In the genomic region with DNA sequence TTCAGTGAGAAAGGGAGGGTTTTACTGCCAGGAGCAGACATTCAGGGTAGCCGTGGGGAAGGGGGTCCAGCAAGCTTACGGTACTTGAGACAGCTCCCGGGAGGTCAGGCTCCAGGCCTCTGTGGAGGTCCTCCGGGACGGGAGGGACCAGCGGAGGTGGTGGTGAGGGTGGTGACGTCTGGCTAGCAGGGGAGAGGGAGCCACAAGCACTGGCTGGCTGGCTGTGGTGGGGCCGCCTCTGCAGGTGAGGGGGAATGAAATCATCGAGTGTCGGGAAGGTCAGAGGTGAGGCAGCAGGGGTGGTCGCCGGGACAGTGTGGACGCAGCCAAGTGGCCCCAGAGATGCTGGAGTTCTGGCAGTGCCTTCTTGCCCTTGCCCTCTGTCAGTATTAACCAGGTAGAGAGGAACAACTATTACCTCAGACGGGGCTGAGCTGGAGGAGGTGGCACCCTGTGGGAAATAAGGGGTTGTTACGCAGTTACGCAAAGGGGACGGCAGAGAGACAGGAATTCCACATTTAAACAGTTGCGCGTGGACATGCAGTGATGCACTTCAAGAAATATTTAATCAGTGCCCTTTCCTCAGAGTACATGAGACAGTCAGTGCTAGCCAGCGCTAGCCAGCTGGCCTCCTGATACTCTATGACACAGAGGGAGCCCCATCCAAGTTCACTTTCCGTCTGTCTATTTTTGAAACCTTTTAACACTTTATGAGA, we compare ENCODE assay signal across 14 mouse cellular contexts.
A peak's percentile ranks its signal among the peaks of the same experiment; 100 is the strongest.
DNase-seq lines count a peak whose midpoint lies in the region; ATAC-seq and TF ChIP-seq lines count a peak whose summit lies in the region.
"Had no signal": no experiment of that assay in that cellular context is flagged by ENCODE, and none has a peak within 500 bp of the region (broad histone marks: within the 10 kb centered on the region; RNA-seq: fewer than 3 reads in every experiment).

No protein-coding gene starts in this region.

- DNase-seq in cerebellum, postnatal 10 days = peak; percentile 46 to 53
- DNase-seq in cerebellum, adult 9-11 months = no peak
- no peak for DNase-seq in midbrain, embryonic 11.5 days (ENCODE audit: low spot score, missing footprints)
- no peak for DNase-seq in left cerebral cortex, adult 2 months (ENCODE audit: extremely low spot score in 1 of 2, low spot score in 2 of 2)
- DNase-seq in spleen, adult 12 weeks (ENCODE audit: low spot score) = no peak
- DNase-seq: adrenal gland, postnatal 14 days; lung, embryonic 14.5 days; thymus, postnatal 4 days had no signal

- no peak overlapping the region for H3K9ac ChIP-seq in midbrain, embryonic 15.5 days
- H3K9ac ChIP-seq in midbrain, embryonic 11.5 days (ENCODE audit: low read length) = no peak overlapping the region
- peak overlapping the region; percentile 66 for H3K9ac ChIP-seq in heart, embryonic 13.5 days
- no peak overlapping the region for H3K9ac ChIP-seq in hindbrain, embryonic 12.5 days
- H3K9ac ChIP-seq: kidney, embryonic 15.5 days; limb, embryonic 12.5 days; lung, embryonic 14.5 days had no signal

- no peaks in the 10 kb centered on the region for H3K9me3 ChIP-seq in midbrain, embryonic 15.5 days
- no peaks in the 10 kb centered on the region for H3K9me3 ChIP-seq in midbrain, embryonic 11.5 days (ENCODE audit: control insufficient read depth, low read length)
- H3K9me3 ChIP-seq in heart, embryonic 13.5 days = no peaks in the 10 kb centered on the region
- H3K9me3 ChIP-seq in hindbrain, embryonic 12.5 days (replicated peaks) = no peaks in the 10 kb centered on the region
- H3K9me3 ChIP-seq: kidney, embryonic 15.5 days; limb, embryonic 12.5 days; megakaryocyte, embryonic 14.5 days had no signal

- H3K4me1 ChIP-seq in midbrain, embryonic 15.5 days = peaks cover 6% of the 10 kb centered on the region; the same call in 1 of the 2 replicates
- no peaks in the 10 kb centered on the region; the same call in 1 of the 2 replicates for H3K4me1 ChIP-seq in midbrain, embryonic 11.5 days (ENCODE audit: control insufficient read depth, insufficient read depth, low read length)
- H3K4me1 ChIP-seq in heart, embryonic 13.5 days = peaks cover 62% of the 10 kb centered on the region
- H3K4me1 ChIP-seq in hindbrain, embryonic 12.5 days = 0 out of 2 replicates have a peak, but pooled peaks cover 3% of the 10 kb centered on the region

- H3K4me2 ChIP-seq in midbrain, embryonic 15.5 days = no peak overlapping the region
- no peak overlapping the region for H3K4me2 ChIP-seq in midbrain, embryonic 11.5 days
- H3K4me2 ChIP-seq in heart, embryonic 13.5 days = peak overlapping the region; percentile 45
- no peak overlapping the region for H3K4me2 ChIP-seq in hindbrain, embryonic 12.5 days (replicated peaks)
- H3K4me2 ChIP-seq: kidney, embryonic 15.5 days; limb, embryonic 12.5 days; lung, embryonic 14.5 days had no signal

- H3K4me3 ChIP-seq in midbrain, embryonic 15.5 days = no peak overlapping the region
- H3K4me3 ChIP-seq in midbrain, embryonic 11.5 days (ENCODE audit: low read depth, low read length) = no peak overlapping the region
- H3K4me3 ChIP-seq in heart, embryonic 13.5 days = 0 out of 2 replicates have a peak overlapping the region, but pooled peaks have one; percentile 20
- H3K4me3 ChIP-seq in left cerebral cortex, adult 2 months = no peak overlapping the region
- H3K4me3 ChIP-seq in hindbrain, embryonic 12.5 days = no peak overlapping the region
- H3K4me3 ChIP-seq: kidney, embryonic 15.5 days; limb, embryonic 12.5 days; megakaryocyte, embryonic 14.5 days had no signal

- WGBS in midbrain, embryonic 15.5 days = 76% methylated on average over 21 of the region's 21 CpGs
- WGBS in midbrain, embryonic 11.5 days = 82% methylated on average over 21 of the region's 21 CpGs
- WGBS in heart, embryonic 13.5 days = 37% methylated on average over 21 of the region's 21 CpGs
- WGBS in hindbrain, embryonic 12.5 days = 73% methylated on average over 21 of the region's 21 CpGs

- intact Hi-C loops in left cerebral cortex, adult 2 months (cut with DNase I) = no loop called here

- 0 out of 2 replicates have a peak, but pooled peaks have one; percentile 32 for ATAC-seq in midbrain, embryonic 15.5 days (replicated peaks)
- ATAC-seq in midbrain, embryonic 11.5 days (ENCODE audit: low FRiP score) = no peak
- ATAC-seq in heart, embryonic 13.5 days (ENCODE audit: extremely low read depth, insufficient number of reproducible peaks, low FRiP score, low TSS enrichment) = peak; percentile 51; the same call in 1 of the 2 replicates
- ATAC-seq in hindbrain, embryonic 12.5 days (ENCODE audit: low FRiP score) = no peak

- no peak overlapping the region for H3K27ac ChIP-seq in midbrain, embryonic 15.5 days
- no peak overlapping the region for H3K27ac ChIP-seq in midbrain, embryonic 11.5 days (ENCODE audit: low read depth, low read length)
- H3K27ac ChIP-seq in heart, embryonic 13.5 days (replicated peaks) = peak overlapping the region; percentile 85
- no peak overlapping the region for H3K27ac ChIP-seq in left cerebral cortex, adult 2 months
- H3K27ac ChIP-seq in hindbrain, embryonic 12.5 days = no peak overlapping the region
- H3K27ac ChIP-seq: kidney, embryonic 15.5 days; limb, embryonic 12.5 days had no signal

- no peak for TF ChIP-seq CTCF in left cerebral cortex, adult 2 months (IDR thresholded peaks at IDR 0.05)

- 0 out of 2 replicates have a peak, but pooled peaks cover 8% of the 10 kb centered on the region for H3K36me3 ChIP-seq in midbrain, embryonic 15.5 days (replicated peaks)
- no peaks in the 10 kb centered on the region for H3K36me3 ChIP-seq in midbrain, embryonic 11.5 days (ENCODE audit: control insufficient read depth, insufficient read depth, low read length)
- H3K36me3 ChIP-seq in heart, embryonic 13.5 days = peaks cover 42% of the 10 kb centered on the region
- H3K36me3 ChIP-seq in hindbrain, embryonic 12.5 days = peaks cover 11% of the 10 kb centered on the region; the same call in 1 of the 2 replicates
- H3K36me3 ChIP-seq: limb, embryonic 12.5 days had no signal

- H3K27me3 ChIP-seq in midbrain, embryonic 15.5 days (replicated peaks) = no peaks in the 10 kb centered on the region
- H3K27me3 ChIP-seq in midbrain, embryonic 11.5 days (ENCODE audit: control insufficient read depth, insufficient read depth, low read length) = no peaks in the 10 kb centered on the region
- no peaks in the 10 kb centered on the region for H3K27me3 ChIP-seq in heart, embryonic 13.5 days (replicated peaks)
- H3K27me3 ChIP-seq in hindbrain, embryonic 12.5 days = no peaks in the 10 kb centered on the region
- H3K27me3 ChIP-seq: kidney, embryonic 15.5 days; limb, embryonic 12.5 days; megakaryocyte, embryonic 14.5 days had no signal

Comparison
In these comparisons a context has a peak if more than half of its experiments do, and no peak if none do; other contexts are left out.
1. DNase-seq: peak in cerebellum, postnatal 10 days (2 of 2); none in cerebellum, adult 9-11 months (single experiment), midbrain, embryonic 11.5 days (single experiment), left cerebral cortex, adult 2 months (0 of 2) and spleen, adult 12 weeks (single experiment).
2. ATAC-seq: peak in midbrain, embryonic 15.5 days (single experiment) and heart, embryonic 13.5 days (single experiment); none in midbrain, embryonic 11.5 days (single experiment) and hindbrain, embryonic 12.5 days (single experiment).